Mouse (Mus musculus) kidney, adult 2 months (tissue): ENCODE measurements around the gene Znhit1.

Source experiments
- CTCF ChIP-seq: fragments of 200-500 bp; conservative IDR thresholded peaks from 2 replicates; pipeline ENCODE4 v1.5.1; 2011; ENCODE audit warnings: low read depth, mild to moderate bottlenecking, control low read depth, low read length, moderate library complexity, mixed read lengths; ENCODE audit not compliant: insufficient read depth, insufficient read length
- POLR2A ChIP-seq: fragments of 200-500 bp; IDR thresholded peaks from one replicate; pipeline ENCODE4 v1.6.1; 2011; ENCODE audit warnings: low read depth, low read length, control low read depth

DNA sequence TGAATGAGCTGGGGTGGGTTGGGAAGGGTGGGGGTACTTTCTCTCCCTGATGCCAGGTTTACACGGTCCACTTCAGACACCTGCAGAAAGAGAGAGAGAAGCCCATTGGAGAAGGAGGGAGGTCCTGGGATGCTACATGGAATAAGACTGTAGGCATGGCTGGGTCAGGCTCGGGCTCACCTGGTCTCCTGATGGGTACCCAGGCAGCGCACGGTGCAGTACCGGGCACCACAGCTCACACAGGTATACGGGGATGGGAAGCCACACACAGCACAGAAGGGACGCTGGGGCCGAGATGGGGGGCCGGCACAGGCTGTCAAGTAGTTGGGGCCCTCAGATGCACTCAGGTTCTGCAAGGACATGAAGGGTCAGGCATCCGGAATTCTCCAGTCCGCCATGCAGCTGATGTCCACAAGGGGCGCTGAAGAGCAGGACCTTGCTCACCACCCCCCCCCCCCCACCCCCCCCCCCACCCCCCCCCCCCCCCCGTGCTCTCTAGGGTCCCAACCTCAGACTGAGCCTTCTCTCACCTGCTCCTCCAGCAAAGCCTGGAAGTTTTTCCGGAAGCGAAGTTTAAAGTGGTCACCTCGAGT, 5.4 kb downstream of the Znhit1 start:
- TF ChIP-seq CTCF (peak; percentile 57), POLR2A (no peak)
